ENCODE assay signal across 23 mouse cellular contexts in the genomic region with DNA sequence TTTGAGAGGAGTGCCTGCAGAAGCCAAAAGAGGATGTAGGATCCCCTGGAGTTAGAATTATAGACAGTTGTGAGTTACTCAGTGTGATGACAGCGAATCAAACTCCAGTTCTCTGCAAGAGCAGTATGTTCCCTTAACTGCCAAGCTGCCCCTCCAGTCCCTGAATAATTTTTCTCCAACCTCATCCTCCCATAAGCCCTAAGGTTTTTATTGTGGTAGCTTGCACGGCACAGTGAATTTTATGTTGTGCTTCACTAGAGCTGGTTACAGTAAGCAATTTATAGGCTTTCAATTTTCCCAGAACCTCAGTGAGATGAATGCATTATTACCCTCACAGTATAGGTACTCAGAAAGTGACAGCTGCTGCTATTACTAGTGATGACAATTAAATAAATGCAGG.
DNase-seq lines count a peak whose midpoint lies in the region; ATAC-seq and TF ChIP-seq lines count a peak whose summit lies in the region.
"Had no signal": no experiment of that assay in that cellular context is flagged by ENCODE, and none has a peak within 500 bp of the region (broad histone marks: within the 10 kb centered on the region; RNA-seq: fewer than 3 reads in every experiment).

No protein-coding gene starts in this region.

- no peaks in the 10 kb centered on the region for H3K36me3 ChIP-seq in neural tube, embryonic 13.5 days
- H3K36me3 ChIP-seq in neural tube, embryonic 14.5 days (ENCODE audit: control insufficient read depth, insufficient read depth, low read length), result no peaks in the 10 kb centered on the region
- H3K36me3 ChIP-seq in neural tube, embryonic 15.5 days, result no peaks in the 10 kb centered on the region
- no peaks in the 10 kb centered on the region for H3K36me3 ChIP-seq in hindbrain, embryonic 12.5 days
- no peaks in the 10 kb centered on the region for H3K36me3 ChIP-seq in midbrain, postnatal 0 days (ENCODE audit: insufficient read depth, low read length)
- no peaks in the 10 kb centered on the region for H3K36me3 ChIP-seq in forebrain, embryonic 16.5 days (ENCODE audit: control insufficient read depth, insufficient read depth)
- H3K36me3 ChIP-seq: G1E had no signal

- H3K9ac ChIP-seq in neural tube, embryonic 13.5 days, result no peak overlapping the region
- H3K9ac ChIP-seq in neural tube, embryonic 14.5 days (replicated peaks; ENCODE audit: low read depth, low read length), result no peak overlapping the region
- H3K9ac ChIP-seq in neural tube, embryonic 15.5 days (replicated peaks), result no peak overlapping the region
- no peak overlapping the region for H3K9ac ChIP-seq in hindbrain, embryonic 12.5 days
- H3K9ac ChIP-seq in midbrain, postnatal 0 days (replicated peaks; ENCODE audit: low read length, poor library complexity, severe bottlenecking), result no peak overlapping the region
- no peak overlapping the region for H3K9ac ChIP-seq in forebrain, embryonic 16.5 days (replicated peaks; ENCODE audit: low read depth, low read length)

- 47% methylated on average over 2 of the region's 2 CpGs for WGBS in neural tube, embryonic 13.5 days
- WGBS in neural tube, embryonic 14.5 days, result 44% methylated on average over 2 of the region's 2 CpGs
- 35% methylated on average over 2 of the region's 2 CpGs for WGBS in neural tube, embryonic 15.5 days
- WGBS in hindbrain, embryonic 12.5 days, result 77% methylated on average over 2 of the region's 2 CpGs
- 72% methylated on average over 2 of the region's 2 CpGs for WGBS in midbrain, postnatal 0 days
- WGBS in forebrain, embryonic 16.5 days, result 71% methylated on average over 2 of the region's 2 CpGs

- H3K27ac ChIP-seq in neural tube, embryonic 13.5 days (replicated peaks), result 0 out of 2 replicates have a peak overlapping the region, but pooled peaks have one; percentile 23
- H3K27ac ChIP-seq in neural tube, embryonic 14.5 days (ENCODE audit: low read depth, low read length), result no peak overlapping the region
- no peak overlapping the region for H3K27ac ChIP-seq in neural tube, embryonic 15.5 days (replicated peaks)
- no peak overlapping the region for H3K27ac ChIP-seq in hindbrain, embryonic 12.5 days
- H3K27ac ChIP-seq in midbrain, postnatal 0 days (ENCODE audit: low read depth, low read length), result no peak overlapping the region
- H3K27ac ChIP-seq in forebrain, embryonic 16.5 days (ENCODE audit: low read length), result no peak overlapping the region

- H3K9me3 ChIP-seq in neural tube, embryonic 13.5 days, result no peaks in the 10 kb centered on the region
- no peaks in the 10 kb centered on the region for H3K9me3 ChIP-seq in neural tube, embryonic 14.5 days (ENCODE audit: control insufficient read depth, low read length)
- no peaks in the 10 kb centered on the region for H3K9me3 ChIP-seq in neural tube, embryonic 15.5 days (replicated peaks)
- H3K9me3 ChIP-seq in hindbrain, embryonic 12.5 days (replicated peaks), result no peaks in the 10 kb centered on the region
- H3K9me3 ChIP-seq in midbrain, postnatal 0 days (ENCODE audit: low read length), result no peaks in the 10 kb centered on the region
- no peaks in the 10 kb centered on the region for H3K9me3 ChIP-seq in forebrain, embryonic 16.5 days (ENCODE audit: control insufficient read depth, low read length)
- H3K9me3 ChIP-seq: G1E had no signal

- no peaks in the 10 kb centered on the region for H3K4me1 ChIP-seq in neural tube, embryonic 13.5 days (replicated peaks)
- H3K4me1 ChIP-seq in neural tube, embryonic 14.5 days (ENCODE audit: control insufficient read depth, insufficient read depth, low read length), result 0 out of 2 replicates have a peak, but pooled peaks cover 3% of the 10 kb centered on the region
- H3K4me1 ChIP-seq in neural tube, embryonic 15.5 days, result 0 out of 2 replicates have a peak, but pooled peaks cover 3% of the 10 kb centered on the region
- no peaks in the 10 kb centered on the region for H3K4me1 ChIP-seq in hindbrain, embryonic 12.5 days
- no peaks in the 10 kb centered on the region for H3K4me1 ChIP-seq in midbrain, postnatal 0 days (ENCODE audit: insufficient read depth, low read length)
- no peaks in the 10 kb centered on the region for H3K4me1 ChIP-seq in forebrain, embryonic 16.5 days (replicated peaks; ENCODE audit: control insufficient read depth, insufficient read depth, low read length)

- no peak for TF ChIP-seq POLR2A in brain, embryonic 14.5 days (IDR thresholded peaks at IDR 0.05; ENCODE audit: borderline replicate concordance, extremely low read depth, insufficient read depth, insufficient read length, poor library complexity, severe bottlenecking)

- no peak for DNase-seq in neural tube, embryonic 10.5 days (ENCODE audit: extremely low spot score, low spot score)
- DNase-seq in brain, embryonic 14.5 days (ENCODE audit: low read depth), result peak; percentile 28
- no peak for DNase-seq in midbrain, postnatal 0 days (ENCODE audit: low spot score)
- DNase-seq: adrenal gland, adult 2 months; adrenal gland, adult 8-10 months; adrenal gland, postnatal 10 days; adrenal gland, postnatal 14 days; adrenal gland, postnatal 25 days; adrenal gland, postnatal 36 days; B cell, adult 2 months; cerebellum, adult 11 months; cerebellum, adult 11-12 months; cerebellum, adult 18-20 months had no signal

- no peak overlapping the region for H3K4me3 ChIP-seq in neural tube, embryonic 13.5 days
- H3K4me3 ChIP-seq in neural tube, embryonic 14.5 days (ENCODE audit: low read depth, low read length), result no peak overlapping the region
- H3K4me3 ChIP-seq in neural tube, embryonic 15.5 days (replicated peaks), result no peak overlapping the region
- no peak overlapping the region for H3K4me3 ChIP-seq in hindbrain, embryonic 12.5 days
- no peak overlapping the region for H3K4me3 ChIP-seq in midbrain, postnatal 0 days (ENCODE audit: low read depth, low read length)
- no peak overlapping the region for H3K4me3 ChIP-seq in forebrain, embryonic 16.5 days (replicated peaks; ENCODE audit: low read length)

- H3K27me3 ChIP-seq in neural tube, embryonic 13.5 days, result no peaks in the 10 kb centered on the region
- H3K27me3 ChIP-seq in neural tube, embryonic 14.5 days (ENCODE audit: control insufficient read depth, insufficient read depth, low read length), result no peaks in the 10 kb centered on the region
- H3K27me3 ChIP-seq in neural tube, embryonic 15.5 days (replicated peaks), result no peaks in the 10 kb centered on the region
- no peaks in the 10 kb centered on the region for H3K27me3 ChIP-seq in hindbrain, embryonic 12.5 days
- H3K27me3 ChIP-seq in midbrain, postnatal 0 days (ENCODE audit: insufficient read depth, low read length), result no peaks in the 10 kb centered on the region
- H3K27me3 ChIP-seq in forebrain, embryonic 16.5 days (replicated peaks; ENCODE audit: control insufficient read depth, insufficient read depth, low read length), result no peaks in the 10 kb centered on the region
- H3K27me3 ChIP-seq: CH12.LX, Patski had no signal

- ATAC-seq in neural tube, embryonic 13.5 days (ENCODE audit: low read depth), result peak; percentile 65
- peak; percentile 70; the same call in 1 of the 2 replicates for ATAC-seq in neural tube, embryonic 14.5 days (ENCODE audit: low read depth)
- peak; percentile 59 for ATAC-seq in neural tube, embryonic 15.5 days (ENCODE audit: low FRiP score)
- no peak for ATAC-seq in hindbrain, embryonic 12.5 days (ENCODE audit: low FRiP score)
- ATAC-seq in midbrain, postnatal 0 days (ENCODE audit: low FRiP score), result no peak
- no peak for ATAC-seq in forebrain, embryonic 16.5 days
- ATAC-seq: activated CD4-positive, CD25-positive, alpha-beta regulatory T cell, adult 4 months; CD4-positive, CD25-positive, alpha-beta regulatory T cell, adult 4 months; Patski had no signal

- no peak for TF ChIP-seq CTCF in brain, embryonic 14.5 days (IDR thresholded peaks at IDR 0.05; ENCODE audit: borderline replicate concordance, extremely low read depth, insufficient read depth, insufficient read length)
- TF ChIP-seq CTCF in midbrain, postnatal 0 days (IDR thresholded peaks at IDR 0.05), result no peak

- H3K4me2 ChIP-seq in neural tube, embryonic 13.5 days, result no peak overlapping the region
- no peak overlapping the region for H3K4me2 ChIP-seq in neural tube, embryonic 14.5 days (ENCODE audit: low read depth, low read length)
- no peak overlapping the region for H3K4me2 ChIP-seq in neural tube, embryonic 15.5 days
- no peak overlapping the region for H3K4me2 ChIP-seq in hindbrain, embryonic 12.5 days (replicated peaks)
- no peak overlapping the region for H3K4me2 ChIP-seq in midbrain, postnatal 0 days (ENCODE audit: low read depth, low read length, poor library complexity, severe bottlenecking)
- H3K4me2 ChIP-seq in forebrain, embryonic 16.5 days (ENCODE audit: low read length), result no peak overlapping the region

Comparison
In these comparisons a context has a peak if more than half of its experiments do, and no peak if none do; other contexts are left out.
1. ATAC-seq: peak in neural tube, embryonic 13.5 days (single experiment), neural tube, embryonic 14.5 days (single experiment) and neural tube, embryonic 15.5 days (single experiment); none in hindbrain, embryonic 12.5 days (single experiment), midbrain, postnatal 0 days (single experiment) and forebrain, embryonic 16.5 days (single experiment).